ENCODE assay signal across 21 mouse cellular contexts in genomic region chr9:40466782-40467181, GRCm38 (mm10).
DNase-seq lines count a peak whose midpoint lies in the region; ATAC-seq and TF ChIP-seq lines count a peak whose summit lies in the region.
"Had no signal": no experiment of that assay in that cellular context is flagged by ENCODE, and none has a peak within 500 bp of the region (broad histone marks: within the 10 kb centered on the region; RNA-seq: fewer than 3 reads in every experiment).

No protein-coding gene starts in this region.

- no peaks in the 10 kb centered on the region for H3K9me3 ChIP-seq in intestine, embryonic 15.5 days
- no peaks in the 10 kb centered on the region for H3K9me3 ChIP-seq in stomach, embryonic 16.5 days (replicated peaks; ENCODE audit: control insufficient read depth, low read length)
- H3K9me3 ChIP-seq in heart, embryonic 10.5 days = no peaks in the 10 kb centered on the region
- H3K9me3 ChIP-seq: embryonic facial prominence, embryonic 10.5 days; forebrain, embryonic 12.5 days; heart, embryonic 15.5 days; liver, embryonic 15.5 days; megakaryocyte, embryonic 14.5 days had no signal

- no peak overlapping the region for H3K4me3 ChIP-seq in intestine, embryonic 15.5 days (replicated peaks)
- no peak overlapping the region for H3K4me3 ChIP-seq in kidney, adult 2 months (ENCODE audit: insufficient read depth, low read depth, low read length)
- H3K4me3 ChIP-seq in stomach, embryonic 16.5 days (replicated peaks; ENCODE audit: low read length) = no peak overlapping the region
- no peak overlapping the region for H3K4me3 ChIP-seq in heart, embryonic 10.5 days
- H3K4me3 ChIP-seq: embryonic facial prominence, embryonic 10.5 days; forebrain, embryonic 12.5 days; heart, adult 2 months; heart, embryonic 15.5 days; layer of hippocampus, adult 2 months; limb, embryonic 15.5 days; liver, embryonic 15.5 days; megakaryocyte, embryonic 14.5 days had no signal

- no peak overlapping the region for H3K9ac ChIP-seq in intestine, embryonic 15.5 days
- H3K9ac ChIP-seq in stomach, embryonic 16.5 days (ENCODE audit: low read length) = no peak overlapping the region
- H3K9ac ChIP-seq: forebrain, embryonic 12.5 days; heart, embryonic 15.5 days; limb, embryonic 15.5 days; liver, embryonic 15.5 days had no signal

- H3K4me2 ChIP-seq in intestine, embryonic 15.5 days (replicated peaks) = no peak overlapping the region
- no peak overlapping the region for H3K4me2 ChIP-seq in stomach, embryonic 16.5 days (ENCODE audit: low read depth, low read length)
- H3K4me2 ChIP-seq: forebrain, embryonic 12.5 days; heart, embryonic 15.5 days; limb, embryonic 15.5 days; liver, embryonic 15.5 days had no signal

- no peak for TF ChIP-seq CTCF in kidney, adult 2 months (conservative IDR thresholded peaks at IDR 0.05; ENCODE audit: insufficient read depth, insufficient read length, low read depth, low read length)

- peak; percentile 85 for ATAC-seq in intestine, embryonic 15.5 days
- ATAC-seq in stomach, embryonic 16.5 days (ENCODE audit: insufficient read depth, low FRiP score) = peak; percentile 44; the same call in 1 of the 2 replicates
- ATAC-seq: hindbrain, embryonic 16.5 days; midbrain, embryonic 16.5 days had no signal

- no peaks in the 10 kb centered on the region for H3K27me3 ChIP-seq in intestine, embryonic 15.5 days (replicated peaks)
- H3K27me3 ChIP-seq in kidney, adult 2 months (replicated peaks; ENCODE audit: control insufficient read depth, insufficient read depth, low read length) = no peaks in the 10 kb centered on the region
- H3K27me3 ChIP-seq in stomach, embryonic 16.5 days (ENCODE audit: control insufficient read depth, insufficient read depth, low read length) = no peaks in the 10 kb centered on the region
- peaks cover 8% of the 10 kb centered on the region; the same call in 1 of the 2 replicates for H3K27me3 ChIP-seq in heart, embryonic 10.5 days (ENCODE audit: insufficient read depth, poor library complexity, severe bottlenecking)
- H3K27me3 ChIP-seq: heart, embryonic 15.5 days; limb, embryonic 15.5 days; liver, embryonic 15.5 days had no signal

- DNase-seq in kidney, adult 2 months = peak; percentile 91
- peak; percentile 71 for DNase-seq in kidney, postnatal 14 days
- no peak for DNase-seq in urinary bladder, adult 2 months (ENCODE audit: low spot score)
- no peak for DNase-seq in heart, embryonic 10.5 days (ENCODE audit: low spot score)
- DNase-seq in embryo, embryonic 10 days (ENCODE audit: low spot score) = no peak
- DNase-seq: cerebellum, adult 2 months; gastrocnemius, postnatal 25 days; heart, adult 2 months; right cerebral cortex, postnatal 14 days; thymus, postnatal 4 days had no signal

- peak overlapping the region; percentile 74 for H3K27ac ChIP-seq in intestine, embryonic 15.5 days
- H3K27ac ChIP-seq in kidney, adult 2 months (ENCODE audit: insufficient read depth, low read depth, low read length) = peak overlapping the region; percentile 92
- H3K27ac ChIP-seq in stomach, embryonic 16.5 days (ENCODE audit: low read length) = no peak overlapping the region
- no peak overlapping the region for H3K27ac ChIP-seq in heart, embryonic 10.5 days
- H3K27ac ChIP-seq: embryonic facial prominence, embryonic 10.5 days; forebrain, embryonic 12.5 days; heart, adult 2 months; heart, embryonic 15.5 days; layer of hippocampus, adult 2 months; limb, embryonic 15.5 days; liver, embryonic 15.5 days had no signal

- 43% methylated on average over 7 of the region's 7 CpGs for WGBS in intestine, embryonic 15.5 days
- WGBS in kidney, adult 2 months = 24% methylated on average over 7 of the region's 7 CpGs
- 41% methylated on average over 7 of the region's 7 CpGs for WGBS in stomach, embryonic 16.5 days
- 47% methylated on average over 7 of the region's 7 CpGs for WGBS in heart, embryonic 10.5 days

- no peaks in the 10 kb centered on the region for H3K36me3 ChIP-seq in intestine, embryonic 15.5 days
- H3K36me3 ChIP-seq in kidney, adult 2 months (ENCODE audit: control insufficient read depth, insufficient read depth, low read length) = no peaks in the 10 kb centered on the region
- no peaks in the 10 kb centered on the region for H3K36me3 ChIP-seq in stomach, embryonic 16.5 days (ENCODE audit: control insufficient read depth, insufficient read depth, low read length)
- H3K36me3 ChIP-seq in heart, embryonic 10.5 days = no peaks in the 10 kb centered on the region
- H3K36me3 ChIP-seq: embryonic facial prominence, embryonic 10.5 days; forebrain, embryonic 12.5 days; heart, embryonic 15.5 days; limb, embryonic 15.5 days; liver, embryonic 15.5 days had no signal

- no peaks in the 10 kb centered on the region; the same call in 1 of the 2 replicates for H3K4me1 ChIP-seq in intestine, embryonic 15.5 days (replicated peaks)
- H3K4me1 ChIP-seq in kidney, adult 2 months (ENCODE audit: control insufficient read depth, insufficient read depth, low read length) = peaks cover 19% of the 10 kb centered on the region; the same call in 1 of the 2 replicates
- H3K4me1 ChIP-seq in stomach, embryonic 16.5 days (ENCODE audit: control insufficient read depth, insufficient read depth, low read length) = no peaks in the 10 kb centered on the region
- peaks cover 11% of the 10 kb centered on the region for H3K4me1 ChIP-seq in heart, embryonic 10.5 days
- H3K4me1 ChIP-seq: embryonic facial prominence, embryonic 10.5 days; limb, embryonic 15.5 days; liver, embryonic 15.5 days; megakaryocyte, embryonic 14.5 days had no signal

- TF ChIP-seq POLR2A in kidney, adult 2 months (IDR thresholded peaks at IDR 0.05; ENCODE audit: low read depth, low read length) = no peak

Comparison
In these comparisons a context has a peak if more than half of its experiments do, and no peak if none do; other contexts are left out.
1. H3K27ac ChIP-seq: peak in intestine, embryonic 15.5 days (single experiment) and kidney, adult 2 months (single experiment); none in stomach, embryonic 16.5 days (single experiment) and heart, embryonic 10.5 days (single experiment).
2. DNase-seq: peak in kidney, adult 2 months (single experiment) and kidney, postnatal 14 days (single experiment); none in urinary bladder, adult 2 months (single experiment), heart, embryonic 10.5 days (single experiment) and embryo, embryonic 10 days (single experiment).